Mouse (Mus musculus): Measurements from ENCODE around the gene Zyx.
A peak's percentile ranks its signal among the peaks of the same experiment; 100 is the strongest.

DNA sequence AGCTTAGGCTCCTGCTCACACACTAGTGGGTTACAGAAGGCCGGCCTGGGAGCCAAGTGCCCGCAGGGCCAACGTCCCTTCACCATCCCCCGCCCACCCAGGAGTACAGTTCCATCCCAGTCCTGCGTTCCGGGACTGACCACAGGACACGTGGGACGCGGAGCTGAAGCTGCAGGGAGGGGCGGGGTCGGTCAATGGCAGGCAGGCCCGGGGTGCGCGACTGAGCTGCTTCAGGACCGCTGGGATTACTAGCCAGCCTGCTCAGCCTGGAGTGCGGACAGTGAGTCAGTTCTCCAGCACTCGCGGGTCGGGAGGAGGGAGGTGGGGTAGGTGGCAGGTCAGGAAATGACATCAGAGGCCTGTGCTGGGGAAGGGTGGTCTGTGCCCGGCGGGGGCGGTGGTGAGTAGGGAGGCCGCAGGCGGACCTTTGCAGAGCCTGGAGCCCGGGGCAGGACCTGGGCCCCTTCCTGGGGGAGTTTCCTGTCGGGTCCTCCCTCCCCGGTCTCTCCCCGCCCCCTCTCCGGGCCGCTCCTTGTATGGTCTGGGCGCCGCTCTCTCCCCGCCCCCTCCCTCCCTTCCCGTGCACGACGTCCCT lies at the start of gene Zyx:
- TF ChIP-seq CTCF (IDR thresholded peaks at IDR 0.05; ENCODE audit: extremely low read depth, insufficient read length, insufficient replicate concordance, low read depth, low read length) (0 out of 2 replicates have a peak, but pooled peaks have one; percentile 23), POLR2A (IDR thresholded peaks at IDR 0.05; ENCODE audit: low read depth, low read length) (no peak)
